Mouse (Mus musculus): ENCODE results near the gene Ahnak2.

Gene Ahnak2

GRCm38 (mm10) chr12:112795466-112796104, 6.9 kb downstream of the Ahnak2 start:
- DNase-seq = no peak

DNA sequence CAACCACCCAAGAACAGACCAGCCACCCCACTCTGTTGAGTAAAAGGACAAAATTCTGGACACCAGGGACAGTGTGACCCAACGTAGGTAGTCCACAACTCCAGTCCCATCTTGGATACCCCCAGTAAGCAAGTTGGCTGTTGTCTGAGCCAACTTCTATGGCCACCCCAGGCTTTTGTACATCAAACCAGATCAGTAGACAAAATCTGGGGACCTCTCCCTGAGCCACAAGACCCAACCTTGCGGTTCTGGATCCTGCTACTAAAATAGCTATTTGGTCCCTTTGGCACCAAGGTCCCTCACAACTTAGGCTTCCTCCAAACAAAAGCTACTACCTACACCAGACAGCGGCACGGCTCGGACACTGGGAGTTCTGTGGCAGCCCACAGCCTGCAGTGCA, 7.5 kb downstream of the Ahnak2 start:
- DNase-seq = no peak

GRCm38 (mm10) chr12:112794356-112794816, 8.1 kb downstream of the Ahnak2 start:
- DNase-seq = no peak

DNA sequence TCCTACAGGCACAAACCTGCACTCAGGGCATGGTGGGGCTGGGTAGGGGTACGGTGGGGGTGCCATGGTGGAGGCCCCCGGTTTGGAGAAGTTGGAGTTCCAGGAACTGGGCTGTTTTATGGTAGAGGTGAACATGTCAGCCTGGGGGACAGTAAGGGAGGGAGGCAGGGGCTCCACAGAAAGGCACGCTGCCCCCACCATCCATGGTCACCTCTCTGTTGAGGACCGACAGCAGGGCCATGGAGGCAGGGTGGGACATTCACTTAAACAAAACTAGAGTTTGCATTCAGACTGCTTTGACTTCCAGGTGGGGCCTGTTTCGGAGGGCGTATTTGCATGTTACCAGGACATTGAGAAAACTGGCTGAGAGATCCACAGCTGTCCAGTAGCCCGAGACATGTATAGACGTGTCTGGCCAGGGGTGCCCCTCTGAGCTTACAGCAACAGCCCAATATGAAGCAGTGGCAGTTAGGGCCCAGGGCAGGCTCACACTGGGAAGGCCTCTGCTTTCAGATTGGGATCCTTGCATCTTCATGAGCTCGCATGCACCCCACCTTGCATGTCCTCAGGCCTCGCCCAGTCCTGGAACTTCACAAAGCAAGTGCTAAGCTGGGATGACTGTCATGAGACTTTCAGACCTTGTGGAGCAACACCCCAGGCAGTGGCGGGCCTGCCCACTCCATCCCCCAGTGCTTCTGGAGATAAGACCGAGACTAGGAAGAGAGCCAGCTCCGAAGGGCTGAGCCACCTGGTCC, 8.7 kb downstream of the Ahnak2 start:
- no peak for DNase-seq

GRCm38 (mm10) chr12:112791026-112791425, 11.4 kb downstream of the Ahnak2 start:
- DNase-seq = no peak

DNA sequence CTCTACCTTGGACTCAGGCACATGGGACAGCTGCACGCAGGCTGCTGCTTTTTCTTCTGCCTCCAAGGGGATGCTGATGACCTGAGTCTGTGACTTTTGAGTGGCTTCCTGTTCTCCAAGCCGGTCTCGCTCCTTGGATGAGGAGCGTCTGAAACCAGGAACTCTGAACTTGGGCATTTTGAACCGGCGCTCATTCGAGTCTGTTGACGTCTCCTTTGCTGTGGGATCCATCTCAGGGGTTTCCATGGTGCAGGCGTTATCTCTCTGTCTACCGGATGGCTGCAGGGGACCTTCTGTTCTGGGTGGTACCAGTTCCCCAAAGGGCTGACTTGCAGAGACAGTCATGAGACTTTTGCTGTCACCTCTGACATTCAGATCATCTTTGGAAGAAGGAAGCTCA, 28.0 kb downstream of the Ahnak2 start:
- DNase-seq = no peak

- no peak for DNase-seq
These were observed 28.4 kb downstream of the Ahnak2 start for GRCm38 (mm10) chr12:112774026-112774425.

DNA sequence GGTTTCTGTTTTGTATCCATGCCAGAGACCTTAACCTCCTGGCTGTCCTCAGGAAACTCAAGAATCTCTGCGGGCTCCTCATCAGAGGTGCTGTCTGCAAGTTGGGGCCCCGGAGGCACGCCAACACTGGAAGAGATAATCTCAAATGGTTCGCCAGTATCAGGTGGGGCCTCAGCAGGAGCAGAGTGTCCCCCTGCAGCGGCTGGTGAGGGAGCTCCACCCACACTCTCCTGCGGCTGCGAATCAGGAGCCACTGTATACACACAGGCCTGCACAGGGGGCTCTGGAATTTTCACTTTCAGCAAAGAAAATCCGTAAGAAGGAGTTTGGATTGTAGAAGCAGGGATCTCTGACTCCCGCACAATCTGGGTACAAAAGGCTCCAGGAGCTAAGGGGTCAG, 29.1 kb downstream of the Ahnak2 start:
- DNase-seq = no peak

DNA sequence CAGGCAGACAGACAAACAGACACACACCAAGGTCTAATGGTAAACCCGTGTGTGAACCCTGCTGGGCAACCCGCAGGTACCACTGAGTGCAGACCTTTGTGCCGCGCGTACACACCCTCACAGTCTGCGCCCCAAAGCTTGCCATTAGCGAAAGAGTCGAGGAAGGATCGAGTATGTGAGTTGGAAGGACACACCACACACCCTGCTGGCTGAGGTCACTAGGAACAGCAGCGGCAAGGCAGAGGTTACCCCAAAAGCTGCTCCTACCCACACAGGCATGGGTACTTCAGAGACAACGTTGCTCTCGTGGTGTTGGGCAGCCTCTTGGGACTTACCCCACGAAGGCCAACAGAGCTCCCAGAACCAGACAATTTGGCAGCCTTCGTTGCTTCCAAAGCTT, 30.2 kb downstream of the Ahnak2 start:
- DNase-seq = no peak

DNA sequence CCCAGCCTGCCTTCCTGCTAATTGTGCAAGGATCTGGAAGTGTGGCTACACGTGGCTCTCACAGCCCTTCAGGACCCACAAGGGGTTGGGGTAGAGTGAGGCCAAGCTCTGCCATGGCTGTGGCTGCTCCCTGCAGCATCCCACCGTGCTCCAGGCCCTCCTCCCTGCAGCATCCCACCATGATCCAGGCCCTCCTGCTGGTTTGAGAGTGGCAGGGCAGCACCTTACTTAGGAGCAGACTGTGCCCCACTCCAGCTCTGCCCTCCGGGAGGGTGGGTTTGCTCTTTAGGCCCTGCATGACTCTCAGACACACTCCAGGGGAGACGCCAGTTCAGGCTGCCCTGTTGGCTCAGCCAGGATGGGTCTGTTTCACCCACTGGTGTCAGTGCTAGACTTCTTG, 32.1 kb downstream of the Ahnak2 start:
- DNase-seq = no peak

DNA sequence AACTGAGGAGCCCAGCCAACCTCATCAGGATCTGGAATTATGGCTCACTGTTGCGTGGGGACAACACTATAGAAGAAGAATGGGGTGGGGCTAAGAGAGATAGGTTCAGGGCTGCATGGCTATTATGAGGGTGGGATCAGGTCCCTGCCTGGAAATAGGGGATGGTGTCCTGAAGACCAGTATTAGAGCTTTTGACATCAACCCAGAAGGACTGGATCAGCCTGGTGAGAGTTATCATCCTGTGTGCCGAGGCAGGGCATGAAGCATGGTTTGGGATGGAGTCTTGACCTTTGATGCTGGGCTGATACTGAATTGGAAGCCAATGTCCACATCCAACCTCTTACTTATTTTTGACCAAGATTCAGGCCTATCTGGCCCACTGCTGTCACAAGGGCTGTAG, 32.7 kb downstream of the Ahnak2 start:
- DNase-seq = no peak

DNA sequence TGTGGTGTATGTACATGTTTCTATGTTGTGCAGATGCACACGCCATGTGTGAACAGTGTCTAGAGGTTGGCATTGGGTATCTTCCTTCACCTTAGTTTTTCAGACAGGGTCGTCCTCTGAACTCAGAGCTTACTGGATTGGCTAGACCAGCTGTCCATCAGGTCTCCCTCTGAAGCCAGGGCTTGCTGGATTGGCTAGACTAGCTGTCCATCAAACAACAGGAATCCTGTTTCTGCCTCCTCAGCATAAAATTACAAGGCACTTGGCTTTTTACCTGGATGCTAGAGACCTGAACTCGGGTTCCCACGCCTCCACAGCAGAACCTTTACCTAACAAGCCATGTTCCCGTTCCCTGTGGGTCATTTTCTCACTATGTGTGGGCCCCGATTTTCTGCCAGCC, 33.4 kb downstream of the Ahnak2 start:
- DNase-seq = no peak

DNA sequence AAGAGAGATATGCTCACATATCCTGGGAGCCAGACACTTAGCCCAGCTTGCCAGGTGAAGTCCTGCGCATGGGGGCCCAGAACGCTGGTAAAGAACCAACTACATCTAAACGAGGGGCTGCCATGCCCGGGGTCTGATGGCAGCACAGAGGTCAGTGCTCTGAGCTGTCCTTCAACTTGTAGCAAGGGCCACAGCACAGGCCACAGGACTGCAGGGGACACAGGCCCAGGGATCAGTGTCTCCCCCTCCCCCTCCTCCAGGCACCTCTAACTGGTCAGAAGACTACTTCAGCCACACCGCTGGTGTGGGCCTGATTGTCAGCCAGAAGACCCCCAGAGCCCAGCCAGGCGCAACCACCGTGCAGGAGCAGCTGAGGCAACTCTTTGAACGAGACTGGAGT, 34.3 kb downstream of the Ahnak2 start:
- DNase-seq = no peak

DNA sequence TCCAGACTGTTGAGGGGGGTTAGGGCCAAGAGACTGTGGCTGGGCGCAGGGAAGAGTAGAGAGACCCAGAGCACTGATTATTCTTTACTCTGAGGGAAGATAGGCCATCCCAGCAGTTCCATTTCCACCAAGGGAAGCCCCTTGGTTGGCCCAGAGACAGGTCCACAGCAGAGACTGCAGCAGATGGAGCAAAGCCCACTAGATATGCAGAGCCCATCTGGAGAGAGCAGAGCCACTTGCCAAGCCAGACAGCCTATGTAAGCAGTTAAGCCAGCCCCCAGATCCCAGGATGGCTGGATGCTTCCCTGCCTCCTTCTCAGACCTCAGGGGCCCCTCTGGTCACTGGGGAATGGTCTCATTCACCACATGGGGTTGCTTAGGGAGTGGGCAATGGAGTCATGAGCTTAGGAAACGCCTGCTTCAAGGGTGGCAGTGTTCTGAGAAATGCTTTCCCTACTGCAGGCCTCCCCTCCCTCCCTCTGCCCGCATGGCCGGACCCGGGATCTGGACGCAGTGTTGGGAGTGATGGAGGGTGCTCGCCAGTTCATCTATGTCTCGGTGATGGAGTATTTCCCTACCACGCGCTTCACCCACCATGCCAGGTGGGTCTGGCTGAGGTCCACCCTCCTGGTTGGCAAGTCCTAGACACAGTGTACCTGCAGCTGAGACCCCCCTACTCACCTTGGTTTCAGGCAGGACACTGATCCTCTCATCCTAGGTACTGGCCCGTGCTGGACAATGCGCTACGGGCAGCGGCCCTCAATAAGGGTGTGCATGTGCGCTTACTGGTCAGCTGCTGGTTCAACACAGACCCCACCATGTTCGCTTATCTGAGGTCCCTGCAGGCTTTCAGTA, 35.2 kb downstream of the Ahnak2 start:
- DNase-seq = no peak

- no peak for DNase-seq
These were observed 35.9 kb downstream of the Ahnak2 start for GRCm38 (mm10) chr12:112766586-112766985.

DNA sequence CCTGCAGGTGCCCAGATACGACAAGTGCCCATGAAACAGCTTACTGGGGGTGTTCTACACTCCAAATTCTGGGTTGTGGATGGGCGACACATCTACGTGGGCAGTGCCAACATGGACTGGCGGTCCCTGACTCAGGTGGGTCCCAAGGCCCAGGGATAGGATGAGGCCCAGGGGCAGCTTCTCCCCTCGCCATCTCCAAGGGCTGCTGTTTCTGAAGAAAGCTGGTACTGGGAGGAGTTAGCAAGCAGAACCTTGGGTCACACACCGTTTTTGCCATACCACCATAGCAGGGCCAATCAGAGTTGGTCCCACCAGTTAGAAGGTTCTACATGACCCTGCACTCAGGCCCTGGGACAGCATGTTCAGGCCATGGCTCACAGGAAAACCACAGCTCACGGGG, 37.5 kb downstream of the Ahnak2 start:
- DNase-seq = no peak

DNA sequence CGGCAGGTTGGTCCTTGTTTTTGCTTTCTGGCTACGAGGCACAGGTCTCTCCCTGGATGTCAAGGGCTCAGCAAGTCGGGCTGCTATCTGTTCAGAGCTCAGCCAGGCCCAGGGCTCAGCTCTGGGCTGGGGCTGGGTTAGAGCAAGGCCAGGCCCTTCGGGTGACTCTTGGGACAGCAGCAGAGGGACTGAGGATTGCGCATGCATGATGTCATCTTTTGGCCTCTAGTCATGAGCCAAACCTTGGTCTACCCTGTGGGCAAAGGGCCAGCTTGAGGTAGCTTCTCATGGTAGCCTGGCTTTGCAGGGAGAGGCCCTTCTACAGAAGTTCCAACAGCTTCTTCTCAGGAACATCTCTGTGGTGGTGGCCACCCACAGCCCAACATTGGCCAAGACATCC, 38.3 kb downstream of the Ahnak2 start:
- no peak for DNase-seq

- no peak for DNase-seq
These were observed 39.3 kb downstream of the Ahnak2 start for GRCm38 (mm10) chr12:112763176-112763575.

- DNase-seq = no peak
These were observed 40.4 kb downstream of the Ahnak2 start for GRCm38 (mm10) chr12:112762018-112762417.

DNA sequence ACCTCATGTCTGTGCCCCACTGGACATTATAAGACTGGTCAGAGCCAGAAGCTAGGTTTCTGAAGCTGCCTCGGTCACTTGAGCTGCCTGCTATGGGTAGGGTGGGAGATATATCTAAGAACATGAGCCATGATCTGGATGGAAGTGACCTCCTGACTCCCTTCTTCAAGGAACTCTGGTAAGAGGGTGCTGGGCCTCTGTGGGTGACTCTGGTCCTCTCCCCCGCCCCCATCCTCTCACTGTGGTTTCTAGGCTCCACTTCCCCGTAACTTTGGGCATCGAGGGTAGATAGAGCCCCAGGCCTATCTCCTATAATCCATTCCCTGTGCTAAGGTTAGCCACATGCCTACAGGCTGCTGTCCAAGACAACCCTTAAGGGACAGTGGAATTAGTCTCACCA, 41.0 kb downstream of the Ahnak2 start:
- no peak for DNase-seq

DNA sequence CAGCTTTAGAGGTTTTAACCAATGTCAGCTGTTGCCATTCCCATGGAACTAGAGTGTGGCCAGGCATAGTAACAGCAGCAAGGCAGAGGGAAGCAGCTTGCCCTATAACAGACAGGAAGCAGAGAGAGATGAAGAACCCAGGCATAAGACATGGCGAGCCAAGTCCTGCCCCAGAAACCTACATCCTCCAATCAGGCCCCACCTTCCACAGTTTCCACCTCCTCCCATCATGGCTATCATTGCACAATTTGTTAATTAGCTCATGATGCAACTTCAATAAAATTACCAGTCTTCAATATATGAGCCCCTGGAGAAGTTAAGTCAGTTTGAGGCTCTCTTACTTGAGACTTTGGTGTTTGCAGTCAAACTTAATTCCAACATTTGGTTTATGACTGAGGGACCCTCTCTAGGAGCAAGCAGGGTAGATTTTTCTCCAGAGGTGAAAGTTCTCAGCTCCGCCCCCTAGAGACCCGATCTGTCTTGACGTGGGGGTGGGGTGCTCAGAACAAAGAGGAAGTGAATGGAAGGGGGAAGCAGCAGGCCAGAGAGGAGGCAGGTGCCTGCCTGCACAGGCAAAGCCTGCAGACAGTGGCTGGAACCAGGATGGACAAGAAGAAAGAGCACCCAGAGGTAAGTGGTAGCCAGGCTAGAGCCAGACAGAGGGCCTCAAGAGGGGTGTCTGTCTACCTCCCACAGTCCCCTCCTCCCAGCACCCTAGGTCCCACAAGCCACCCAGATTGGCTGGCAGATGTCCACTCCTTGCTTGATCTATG, 42.1 kb downstream of the Ahnak2 start, which contains the start of gene Pld4:
Gene Pld4 (plus strand): TSS at position 502 of the 773 bp plus-strand sequence.
- no peak for DNase-seq

- no peak for DNase-seq
These were observed 43.0 kb downstream of the Ahnak2 start for GRCm38 (mm10) chr12:112759471-112759870.

DNA sequence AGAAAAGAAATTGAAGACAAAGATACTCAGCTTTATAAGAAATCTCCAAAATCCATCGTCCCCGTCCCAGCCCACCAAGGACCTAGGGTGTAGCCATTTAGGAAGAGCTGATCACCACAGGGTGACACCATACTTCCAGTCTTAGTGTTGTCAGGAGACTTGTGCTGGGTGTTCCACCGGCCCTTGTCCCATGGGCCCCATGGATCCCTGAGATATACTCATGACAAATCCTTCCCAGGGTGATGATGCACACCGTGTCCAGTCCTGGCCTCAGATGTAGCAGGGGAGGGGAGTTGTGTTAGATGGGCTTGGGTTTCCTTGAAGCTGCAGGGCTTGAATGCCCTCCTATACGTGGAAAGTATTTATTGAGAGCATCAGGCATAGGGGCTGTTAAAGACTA, 44.6 kb downstream of the Ahnak2 start:
- no peak for DNase-seq

Measured in kidney, adult 18-20 months (tissue).